Mouse (Mus musculus): ENCODE results near the gene Suv39h2. TPM values are rescaled to one million over a fixed set of nuclear protein-coding genes. Genes with fewer than 3 reads are reported as not detected.

Suv39h2 gene
- polyA plus RNA-seq, 1 experiment from 2014 or later: 17.1 TPM

GRCm38 (mm10) chr2:3420157-3420556, 54.7 kb downstream of the Suv39h2 start:
- H3K4me1 ChIP-seq: peaks cover 13% of the 10 kb centered on the region; the same call in 1 of the 2 replicates
- H3K27ac ChIP-seq: no peak overlapping the region
- no peaks in the 10 kb centered on the region for H3K36me3 ChIP-seq
- H3K9ac ChIP-seq: no peak overlapping the region
- 70% methylated on average over 4 of the region's 4 CpGs for WGBS
- peaks cover 19% of the 10 kb centered on the region; the same call in 1 of the 2 replicates for H3K27me3 ChIP-seq
- no peaks in the 10 kb centered on the region for H3K9me3 ChIP-seq
- H3K4me3 ChIP-seq: no peak overlapping the region
- ATAC-seq (ENCODE audit: borderline replicate concordance, extremely low read depth, low FRiP score, low TSS enrichment): no peak
- H3K4me2 ChIP-seq: no peak overlapping the region

- H3K4me2 ChIP-seq: peak overlapping the region; percentile 84
- H3K36me3 ChIP-seq: no peaks in the 10 kb centered on the region
- peak overlapping the region; percentile 54 for H3K4me3 ChIP-seq
- H3K27me3 ChIP-seq: peaks cover 19% of the 10 kb centered on the region; the same call in 1 of the 2 replicates
- no peak overlapping the region for H3K27ac ChIP-seq
- ATAC-seq (ENCODE audit: borderline replicate concordance, extremely low read depth, low FRiP score, low TSS enrichment): peak; percentile 91
- 1% methylated on average over 38 of the region's 38 CpGs for WGBS
- H3K4me1 ChIP-seq: 0 out of 2 replicates have a peak, but pooled peaks cover 5% of the 10 kb centered on the region
- H3K9me3 ChIP-seq: no peaks in the 10 kb centered on the region
- H3K9ac ChIP-seq: peak overlapping the region; percentile 38
These were observed 55.9 kb downstream of the Suv39h2 start for GRCm38 (mm10) chr2:3418883-3419431.

GRCm38 (mm10) chr2:3415676-3416075, 59.2 kb downstream of the Suv39h2 start:
- no peak overlapping the region for H3K9ac ChIP-seq
- no peaks in the 10 kb centered on the region for H3K9me3 ChIP-seq
- H3K27me3 ChIP-seq: peaks cover 19% of the 10 kb centered on the region; the same call in 1 of the 2 replicates
- 0 out of 2 replicates have a peak, but pooled peaks cover 5% of the 10 kb centered on the region for H3K4me1 ChIP-seq
- no peak for ATAC-seq (ENCODE audit: borderline replicate concordance, extremely low read depth, low FRiP score, low TSS enrichment)
- H3K4me3 ChIP-seq: no peak overlapping the region
- 18% methylated on average over 1 of the region's 1 CpGs for WGBS
- no peaks in the 10 kb centered on the region for H3K36me3 ChIP-seq
- H3K27ac ChIP-seq: no peak overlapping the region
- H3K4me2 ChIP-seq: no peak overlapping the region

GRCm38 (mm10) chr2:3414241-3414640, 60.6 kb downstream of the Suv39h2 start:
- ATAC-seq (ENCODE audit: borderline replicate concordance, extremely low read depth, low FRiP score, low TSS enrichment): no peak
- Histone ChIP-seq H3K9me3 (no peaks in the 10 kb centered on the region), H3K27ac (no peak overlapping the region), H3K9ac (no peak overlapping the region), H3K36me3 (no peaks in the 10 kb centered on the region), H3K4me2 (no peak overlapping the region), H3K4me3 (no peak overlapping the region), H3K4me1 (0 out of 2 replicates have a peak, but pooled peaks cover 5% of the 10 kb centered on the region), H3K27me3 (peaks cover 19% of the 10 kb centered on the region; the same call in 1 of the 2 replicates)
- 40% methylated on average over 4 of the region's 4 CpGs for WGBS

GRCm38 (mm10) chr2:3407756-3408155, 67.1 kb downstream of the Suv39h2 start:
- Histone ChIP-seq H3K27ac (no peak overlapping the region), H3K4me1 (no peaks in the 10 kb centered on the region), H3K9ac (no peak overlapping the region), H3K36me3 (no peaks in the 10 kb centered on the region), H3K27me3 (no peaks in the 10 kb centered on the region), H3K4me3 (no peak overlapping the region), H3K4me2 (no peak overlapping the region), H3K9me3 (no peaks in the 10 kb centered on the region)
- 66% methylated on average over 7 of the region's 7 CpGs for WGBS
- ATAC-seq (ENCODE audit: borderline replicate concordance, extremely low read depth, low FRiP score, low TSS enrichment): no peak

- no peak overlapping the region for H3K4me2 ChIP-seq
- no peaks in the 10 kb centered on the region for H3K36me3 ChIP-seq
- no peak overlapping the region for H3K4me3 ChIP-seq
- H3K9me3 ChIP-seq: no peaks in the 10 kb centered on the region
- no peak for ATAC-seq (ENCODE audit: borderline replicate concordance, extremely low read depth, low FRiP score, low TSS enrichment)
- no peaks in the 10 kb centered on the region for H3K27me3 ChIP-seq
- no peak overlapping the region for H3K27ac ChIP-seq
- WGBS: 71% methylated on average over 4 of the region's 4 CpGs
- no peak overlapping the region for H3K9ac ChIP-seq
- no peaks in the 10 kb centered on the region for H3K4me1 ChIP-seq
These were observed 68.8 kb downstream of the Suv39h2 start for GRCm38 (mm10) chr2:3405981-3406380.

Other genes with a start within 250 kb of the Suv39h2 start
- gene Nmt2, start 190.8 kb downstream of the Suv39h2 start, polyA plus RNA-seq (2015; fragmentation: Nextera tagmentation; extraction: Ambion mirVana): 37.9 and 42.1 TPM in 2 replicates
- 18.3 and 19.6 TPM in 2 replicates for gene Rpp38, start 142.4 kb downstream of the Suv39h2 start, polyA plus RNA-seq (2015; fragmentation: Nextera tagmentation; extraction: Ambion mirVana)
- 1.1 and 2.0 TPM in 2 replicates for gene Acbd7, start 138.9 kb downstream of the Suv39h2 start, polyA plus RNA-seq (2015; fragmentation: Nextera tagmentation; extraction: Ambion mirVana)
- not detected in 2 replicates for gene Olah, start 77.8 kb downstream of the Suv39h2 start, polyA plus RNA-seq (2015; fragmentation: Nextera tagmentation; extraction: Ambion mirVana)
- gene Meig1, start 52.4 kb downstream of the Suv39h2 start, polyA plus RNA-seq (2015; fragmentation: Nextera tagmentation; extraction: Ambion mirVana): 9.8 and 10.8 TPM in 2 replicates
- 6.1 and 6.2 TPM in 2 replicates for gene Dclre1c, start 50.9 kb downstream of the Suv39h2 start, polyA plus RNA-seq (2015; fragmentation: Nextera tagmentation; extraction: Ambion mirVana)
- gene Gm45902, start 37.8 kb upstream of the Suv39h2 start, polyA plus RNA-seq (2015; fragmentation: Nextera tagmentation; extraction: Ambion mirVana): 4.9 and 5.7 TPM in 2 replicates
- gene Hspa14, start 37.8 kb upstream of the Suv39h2 start, polyA plus RNA-seq (2015; fragmentation: Nextera tagmentation; extraction: Ambion mirVana): 119 and 120 TPM in 2 replicates
- 0.12 and 0.14 TPM in 2 replicates for gene Cdnf, start 38.0 kb upstream of the Suv39h2 start, polyA plus RNA-seq (2015; fragmentation: Nextera tagmentation; extraction: Ambion mirVana)
- gene Fam107b, start 95.5 kb upstream of the Suv39h2 start, polyA plus RNA-seq (2015; fragmentation: Nextera tagmentation; extraction: Ambion mirVana): 27.9 and 31.8 TPM in 2 replicates